Mouse (Mus musculus): Measurements from ENCODE around the gene Mief2.

DNA sequence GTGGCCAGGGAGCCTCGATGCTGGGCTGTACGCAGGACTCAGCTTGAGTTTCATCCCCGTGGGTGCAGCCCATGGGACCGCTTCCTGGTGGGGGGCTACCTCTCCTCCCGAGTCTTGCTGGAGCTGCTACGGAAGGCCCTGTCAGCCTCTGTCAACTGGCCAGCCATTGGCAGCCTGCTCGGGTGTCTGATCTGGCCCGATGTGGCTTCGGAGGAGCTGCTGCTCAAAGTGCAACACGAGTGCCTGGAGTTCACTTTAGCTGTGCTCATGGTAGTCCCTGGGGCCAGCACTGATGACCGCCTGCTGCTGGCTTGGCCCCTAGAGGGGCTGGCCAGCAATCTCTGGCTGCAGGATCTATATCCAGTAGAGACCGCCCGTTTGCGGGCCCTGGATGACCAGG, 3.1 kb downstream of the Mief2 start:
- TF ChIP-seq CTCF (IDR thresholded peaks at IDR 0.05; ENCODE audit: extremely low read depth, insufficient read depth, insufficient read length, insufficient replicate concordance), result no peak
- TF ChIP-seq POLR2A (IDR thresholded peaks at IDR 0.05; ENCODE audit: low read depth, low read length), result no peak
